Mouse (Mus musculus) kidney, adult 18-20 months (tissue): ENCODE results near the gene Zfp784.
A peak's percentile ranks its signal among the peaks of the same experiment; 100 is the strongest.
"Not testable (repeated sequence)": the region's sequence is repeated elsewhere in the genome, so short reads cannot be mapped to it uniquely, and the experiment has no call there.

ENCODE experiments used
- DNase-seq: peaks from one replicate; pipeline ENCODE4 v3.0.0; 2021

Gene Zfp784

DNA sequence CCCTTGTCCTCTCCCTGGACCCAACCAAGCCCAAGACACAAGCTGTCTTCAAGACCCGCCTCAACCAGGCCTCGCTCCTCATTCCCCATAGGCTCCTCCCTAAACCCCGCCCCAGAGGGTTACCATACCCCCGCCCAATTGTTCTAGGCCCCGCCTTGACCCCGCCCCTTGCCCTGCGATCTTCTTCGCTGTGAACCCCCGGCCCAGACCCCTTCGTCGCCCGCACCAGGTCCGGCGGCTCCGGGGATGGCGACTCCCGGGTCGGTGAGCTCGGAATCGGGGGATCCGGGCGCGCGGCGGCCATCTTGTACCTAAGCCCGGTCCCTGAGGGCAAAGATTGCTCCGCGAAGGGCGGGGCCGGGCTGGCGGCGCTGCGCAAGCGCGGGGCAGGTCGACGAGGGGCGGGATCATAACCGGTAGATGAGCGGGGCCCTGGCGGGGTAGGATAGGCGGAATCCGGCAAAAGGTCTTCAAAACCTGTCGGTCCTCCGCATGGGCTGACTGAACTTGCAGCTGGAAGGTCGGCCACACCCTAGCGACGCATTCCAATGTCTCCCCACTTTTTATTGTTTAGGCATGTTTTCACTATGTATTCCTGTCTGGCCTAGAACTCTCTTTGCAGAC lies at the start of gene Zfp784:
Gene Zfp784 (minus strand): TSS at position 338 of the 624 bp plus-strand sequence.
- DNase-seq = peak; percentile 97

DNA sequence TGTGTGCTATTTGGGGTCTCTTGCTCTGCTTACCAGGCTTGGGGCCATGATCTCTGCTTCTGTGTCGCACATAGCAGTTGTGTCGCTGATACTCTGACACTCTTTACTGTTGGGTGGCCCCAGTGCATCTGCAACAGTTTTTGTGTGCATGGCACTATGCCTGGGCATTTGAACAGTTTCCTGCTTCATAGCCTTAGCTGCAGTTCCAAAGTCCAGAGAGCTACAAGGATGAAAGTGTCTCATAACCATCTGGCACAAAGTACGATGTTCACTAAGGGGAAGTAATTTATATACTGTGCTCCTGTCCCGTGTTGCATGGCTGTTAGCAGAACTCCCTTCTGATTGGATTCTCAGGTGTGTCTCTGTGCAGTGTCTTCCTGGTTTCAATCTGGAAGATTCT lies 49.6 kb upstream of the Zfp784 start:
- DNase-seq = peak; percentile 43

DNA sequence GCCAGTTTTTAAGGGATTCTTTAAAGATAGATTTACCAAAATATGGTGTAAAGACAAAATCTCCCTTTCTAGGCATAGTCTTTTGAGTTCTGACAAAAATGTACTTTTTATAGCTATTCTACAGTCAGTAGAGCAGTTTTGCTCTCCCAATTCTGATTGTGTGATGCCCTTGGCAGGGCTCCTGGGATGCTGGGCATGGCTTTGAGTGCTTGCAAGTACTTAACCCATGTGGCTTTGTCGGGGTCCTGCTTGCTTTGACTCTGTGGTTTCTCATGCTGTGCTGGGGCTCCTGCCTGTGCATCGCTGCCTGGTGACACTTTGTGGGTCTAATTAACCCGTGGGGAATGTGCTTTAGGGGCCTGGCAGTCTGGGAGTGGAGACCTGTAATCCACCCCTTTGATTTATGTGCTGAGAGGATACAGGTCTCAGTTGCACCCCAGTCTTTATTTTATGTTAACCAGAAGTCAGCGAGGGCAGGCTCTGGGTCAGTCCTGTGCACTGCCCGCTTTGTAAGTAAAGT lies 48.7 kb upstream of the Zfp784 start:
- no peak for DNase-seq

DNA sequence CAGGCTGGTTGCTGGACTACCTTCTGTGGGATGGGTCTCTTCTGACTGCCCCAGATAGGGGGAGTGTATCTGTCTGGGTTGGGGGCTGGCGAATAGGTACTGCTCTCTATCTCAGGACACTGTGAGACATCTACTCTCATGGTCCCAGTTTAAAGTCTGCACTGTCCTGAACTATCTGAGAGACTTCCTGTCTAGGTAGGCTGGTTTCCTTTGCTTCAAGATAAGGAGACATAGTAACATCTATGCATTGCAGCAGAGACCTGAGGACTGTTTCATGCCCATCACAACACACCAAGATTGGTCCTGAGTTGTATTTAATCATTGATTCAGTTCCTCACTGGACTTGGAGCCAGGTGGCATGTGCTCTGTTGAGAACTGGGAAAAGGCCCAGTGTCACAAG lies 47.3 kb upstream of the Zfp784 start:
- DNase-seq = no peak

- peak; percentile 61 for DNase-seq
Observed at GRCm38 (mm10) chr7:5083325-5084105, 45.3 kb upstream of the Zfp784 start.

- DNase-seq = no peak
Observed at GRCm38 (mm10) chr7:5081939-5082338, 43.7 kb upstream of the Zfp784 start.

- DNase-seq = no peak
Observed at GRCm38 (mm10) chr7:5081241-5081640, 43.0 kb upstream of the Zfp784 start.

DNA sequence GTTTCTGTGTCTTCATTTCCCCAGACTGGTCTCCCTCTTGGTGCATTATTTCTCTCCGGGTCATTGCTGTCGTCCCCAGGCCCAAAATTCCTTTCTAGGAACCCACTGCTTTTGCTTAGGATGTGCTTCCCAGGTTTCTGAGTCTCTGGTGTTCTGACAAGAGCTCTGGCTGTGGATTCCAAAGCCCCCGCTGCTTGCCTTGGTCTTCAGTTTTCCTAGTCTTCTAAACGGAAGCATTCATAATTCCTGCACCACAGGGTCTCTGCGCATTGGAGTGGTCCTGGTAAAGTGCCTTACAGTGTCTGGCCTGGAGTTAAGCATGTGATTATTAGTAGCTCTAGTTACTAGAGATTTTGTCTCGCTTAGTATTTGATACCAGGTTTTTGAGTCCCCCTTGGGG lies 42.6 kb upstream of the Zfp784 start:
- no peak for DNase-seq

GRCm38 (mm10) chr7:5080010-5080751 lies 41.9 kb upstream of the Zfp784 start, which contains the start of gene Epn1:
Gene Epn1 (plus strand): TSS chr7:5080235.
- DNase-seq = peak; percentile 95

GRCm38 (mm10) chr7:5079365-5080009 lies 41.2 kb upstream of the Zfp784 start:
- DNase-seq = not testable (repeated sequence)

DNA sequence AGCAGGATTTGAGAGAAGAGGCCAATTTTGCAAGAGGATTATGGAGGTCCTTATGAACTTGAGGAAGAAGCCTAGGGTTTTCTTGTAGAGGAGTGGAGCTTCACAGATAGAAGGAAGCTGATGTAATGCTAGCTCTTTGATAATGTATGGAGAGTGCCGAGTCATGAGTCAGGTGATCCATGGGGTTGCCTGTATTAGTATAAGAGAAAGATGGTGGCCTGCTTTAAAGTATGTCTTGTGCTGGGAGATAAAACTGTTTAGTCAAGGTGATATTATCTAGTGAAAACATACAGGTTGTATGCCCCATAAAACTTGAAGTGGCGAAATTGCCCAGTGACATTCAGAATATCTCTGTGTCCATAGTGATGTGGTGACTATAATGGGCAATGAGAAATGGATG lies 38.7 kb upstream of the Zfp784 start:
- no peak for DNase-seq

DNA sequence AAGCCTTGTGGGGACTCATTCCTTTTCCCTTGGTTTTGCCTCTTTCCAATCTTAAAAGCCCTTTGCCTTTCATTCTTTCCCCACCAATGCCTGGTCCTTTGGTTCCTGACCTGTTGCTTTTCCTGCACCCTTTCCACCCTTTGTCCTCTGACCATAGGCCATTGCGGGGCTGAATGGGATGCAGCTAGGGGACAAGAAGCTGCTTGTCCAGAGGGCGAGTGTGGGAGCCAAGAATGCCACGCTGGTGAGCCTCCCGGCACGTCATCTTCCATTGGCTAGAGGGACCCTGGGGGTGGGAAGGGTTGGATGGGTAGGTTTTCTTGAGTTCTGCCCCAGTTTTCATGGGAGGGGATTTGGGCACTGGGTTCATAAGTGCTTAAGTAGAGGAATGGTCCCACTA lies 36.7 kb upstream of the Zfp784 start:
- no peak for DNase-seq

DNA sequence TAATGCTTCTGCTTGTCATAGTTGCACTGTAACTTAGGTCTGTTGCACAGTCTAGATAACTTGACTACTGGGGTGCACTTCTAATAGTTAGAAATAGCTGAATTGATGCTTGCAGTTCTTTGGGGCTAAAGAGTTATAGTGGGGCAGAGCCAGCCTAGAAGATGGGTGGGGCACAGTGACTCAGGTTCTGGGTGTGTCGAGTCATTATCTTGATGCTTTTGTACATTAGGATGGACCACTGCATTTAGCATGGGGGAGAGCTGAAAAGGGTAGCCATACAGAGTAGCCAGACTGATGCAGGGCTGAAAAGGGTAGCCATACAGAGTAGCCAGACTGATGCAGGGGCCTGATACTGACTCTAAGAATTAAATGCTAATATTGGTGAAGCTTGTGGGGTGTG lies 35.3 kb upstream of the Zfp784 start:
- no peak for DNase-seq

DNA sequence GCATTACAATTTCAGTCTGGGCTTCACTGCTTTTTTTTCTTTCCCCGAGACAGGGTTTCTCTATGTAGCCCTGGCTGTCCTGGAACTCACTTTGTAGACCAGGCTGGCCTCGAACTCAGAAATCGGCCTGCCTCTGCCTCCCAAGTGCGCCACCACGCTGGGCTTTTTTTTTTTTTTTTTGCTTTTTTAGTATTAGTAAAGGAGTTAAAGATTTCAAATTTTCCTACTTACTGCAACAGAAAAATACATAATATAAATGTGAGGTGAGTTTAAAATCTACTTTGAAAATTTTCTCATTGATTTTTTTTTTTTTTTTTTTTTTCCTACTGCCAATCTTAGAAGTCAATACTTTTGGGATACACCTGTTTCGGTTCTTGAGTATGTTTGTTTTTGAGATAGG lies 26.6 kb upstream of the Zfp784 start:
- no peak for DNase-seq

DNA sequence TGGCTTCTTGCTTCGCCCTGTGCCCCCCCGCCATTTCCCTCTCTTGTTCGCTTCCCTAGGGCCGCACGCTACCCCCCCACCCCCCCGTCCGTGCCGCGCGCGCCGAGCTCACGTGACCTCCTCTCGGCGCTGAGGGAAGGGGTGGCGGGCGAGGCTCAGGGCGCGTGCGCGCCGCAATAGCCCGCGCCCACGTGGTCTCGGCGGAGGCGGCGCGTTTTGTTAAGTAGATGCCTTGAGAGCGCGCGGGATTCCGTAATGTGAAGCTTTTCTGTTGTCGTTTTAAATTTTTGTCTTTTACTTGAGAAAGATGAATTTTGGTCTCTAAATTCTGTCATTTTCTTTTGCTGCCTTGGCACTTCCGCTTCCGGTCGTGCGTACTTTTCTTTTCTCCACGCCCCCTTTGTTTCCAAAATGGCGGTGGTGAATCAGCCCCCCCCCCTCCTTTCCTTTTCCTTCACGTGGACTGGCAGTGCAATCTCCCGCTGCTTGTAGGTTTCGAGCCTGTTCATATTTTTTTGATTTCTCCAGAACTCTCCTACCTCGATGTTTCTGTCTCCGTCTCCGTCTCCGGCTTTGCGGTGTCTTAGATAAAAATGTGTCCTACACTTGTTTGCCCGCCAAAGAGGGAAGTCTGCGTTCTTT lies 24.2 kb upstream of the Zfp784 start:
- no peak for DNase-seq

- DNase-seq = peak; percentile 94
Observed at GRCm38 (mm10) chr7:5061774-5062359, 23.6 kb upstream of the Zfp784 start, which contains the start of gene U2af2. Gene U2af2 (plus strand): TSS chr7:5062143.

DNA sequence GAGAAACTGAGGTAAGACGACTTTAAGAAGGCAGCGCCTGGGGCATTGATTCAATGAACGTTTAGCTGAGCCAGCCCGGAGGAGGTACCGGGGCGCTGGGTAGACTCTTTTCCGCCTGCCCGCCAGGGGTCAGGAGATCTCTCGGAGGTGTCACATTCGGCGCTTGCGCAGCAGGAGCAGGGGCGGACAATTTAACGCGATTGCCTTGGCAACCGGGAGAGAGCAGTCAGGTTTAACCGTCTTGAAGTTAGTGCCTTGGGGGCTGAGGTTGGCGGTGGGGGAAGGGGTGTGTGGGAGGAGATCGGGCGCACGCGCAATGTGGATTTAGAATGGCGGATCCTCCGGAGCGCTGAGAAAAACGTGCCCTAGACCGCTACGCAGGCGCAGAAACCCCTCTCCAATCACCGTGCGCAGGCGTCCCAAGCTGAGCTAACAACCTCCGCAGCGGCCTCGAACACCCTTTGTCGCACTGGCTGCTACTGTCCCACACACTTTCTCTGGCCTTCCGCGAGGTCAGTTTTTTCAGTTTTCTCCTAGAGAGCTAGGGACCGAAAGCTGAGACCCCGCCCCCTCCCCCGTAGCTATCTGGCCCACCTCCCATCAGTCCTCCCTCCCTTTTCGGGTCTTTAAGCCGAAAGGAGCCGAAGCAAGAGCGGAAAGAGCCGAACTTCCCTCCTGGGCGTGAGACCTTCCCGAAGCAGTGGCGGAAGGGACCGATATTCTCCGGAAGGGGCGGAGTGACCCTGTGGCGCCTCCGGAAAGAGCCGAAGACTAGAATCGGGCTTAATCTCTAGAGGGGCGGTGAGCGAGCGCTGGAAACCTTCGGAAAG lies 22.9 kb upstream of the Zfp784 start:
- peak; percentile 99 for DNase-seq

DNA sequence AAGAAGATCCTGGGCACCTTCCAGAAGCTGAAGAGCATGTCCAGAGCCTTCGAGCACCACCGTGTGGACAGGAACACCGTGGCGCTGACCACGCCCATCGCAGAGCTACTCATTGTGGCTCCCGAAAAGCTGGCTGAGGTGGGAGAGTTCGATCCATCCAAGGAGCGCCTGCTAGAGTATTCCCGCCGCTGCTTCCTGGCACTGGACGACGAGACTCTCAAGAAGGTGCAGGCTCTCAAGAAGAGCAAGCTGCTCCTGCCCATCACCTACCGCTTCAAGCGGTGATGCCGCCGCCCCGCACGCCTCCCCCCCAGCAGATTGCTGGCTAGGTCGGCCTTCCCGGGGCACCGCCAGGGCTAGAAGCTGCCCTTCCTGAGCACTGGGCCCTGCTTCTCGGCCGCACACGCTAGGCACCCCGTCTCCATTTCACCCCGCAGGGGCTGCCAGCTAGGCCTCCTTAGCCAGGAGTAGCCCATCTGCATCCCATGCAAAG lies 22.0 kb upstream of the Zfp784 start:
- peak; percentile 83 for DNase-seq

GRCm38 (mm10) chr7:5059421-5059820 lies 21.2 kb upstream of the Zfp784 start:
- DNase-seq = no peak

- no peak for DNase-seq
Observed at GRCm38 (mm10) chr7:5058631-5059030, 20.4 kb upstream of the Zfp784 start.

GRCm38 (mm10) chr7:5057804-5058203 lies 19.6 kb upstream of the Zfp784 start:
- no peak for DNase-seq
